Mouse (Mus musculus) small intestine, adult 2 months (tissue): ENCODE measurements around the gene Ube2b.

Experiments used
- CTCF ChIP-seq: fragments of 200-500 bp; IDR thresholded peaks from 2 replicates; pipeline ENCODE4 v1.5.1; 2012; ENCODE audit warnings: low read depth, mild to moderate bottlenecking, control low read depth, inconsistent platforms, low read length, moderate library complexity, mixed read lengths; ENCODE audit not compliant: insufficient replicate concordance, insufficient read length; ENCODE audit errors: extremely low read depth
- POLR2A ChIP-seq: fragments of 200-500 bp; IDR thresholded peaks from 2 replicates; pipeline ENCODE4 v1.6.1; 2012; ENCODE audit warnings: low read depth, mild to moderate bottlenecking, control low read depth, inconsistent platforms, low read length, moderate library complexity

GRCm38 (mm10) chr11:52003505-52003771 lies 2.9 kb upstream of the Ube2b start:
- TF ChIP-seq POLR2A (no peak), CTCF (no peak)
